8 mouse cellular contexts compared by ENCODE assay signal in genomic region chr4:121039331-121040115, GRCm38 (mm10). TPM values are rescaled to one million over a fixed set of nuclear protein-coding genes. Genes with fewer than 3 reads are reported as not detected.
DNase-seq lines count a peak whose midpoint lies in the region; ATAC-seq and TF ChIP-seq lines count a peak whose summit lies in the region.

Gene Col9a2, plus strand, starts transcription at chr4:121039385.

- peak within 1 kb of the TSS; percentile 75 for H3K9ac ChIP-seq in embryonic facial prominence, embryonic 13.5 days
- peak within 1 kb of the TSS; percentile 37; the same call in 1 of the 2 replicates for H3K9ac ChIP-seq in liver, postnatal 0 days (replicated peaks)

- peaks cover 31% of the 10 kb centered on the region for H3K27me3 ChIP-seq in embryonic facial prominence, embryonic 13.5 days
- H3K27me3 ChIP-seq in liver, postnatal 0 days (ENCODE audit: insufficient read depth, low read length) = peaks cover 27% of the 10 kb centered on the region

- ATAC-seq in embryonic facial prominence, embryonic 13.5 days (ENCODE audit: insufficient number of reproducible peaks, insufficient read depth, low FRiP score, low TSS enrichment, low read depth) = no peak
- ATAC-seq in liver, postnatal 0 days = no peak
- no peak for ATAC-seq in activated CD4-positive, CD25-positive, alpha-beta regulatory T cell, adult 4 months

- TF ChIP-seq EP300 in liver, postnatal 0 days (IDR thresholded peaks at IDR 0.05; ENCODE audit: low read depth) = no peak

- H3K4me1 ChIP-seq in embryonic facial prominence, embryonic 13.5 days = peaks cover 34% of the 10 kb centered on the region
- H3K4me1 ChIP-seq in liver, postnatal 0 days (ENCODE audit: insufficient read depth) = peaks cover 9% of the 10 kb centered on the region

- peak within 1 kb of the TSS; percentile 93 for H3K27ac ChIP-seq in embryonic facial prominence, embryonic 13.5 days
- no peak within 1 kb of the TSS for H3K27ac ChIP-seq in liver, postnatal 0 days (ENCODE audit: low read depth)

- intact Hi-C loops in left cerebral cortex, postnatal 14 days (cut with DNase I) = no loop called here
- intact Hi-C loops in heart, postnatal 10 days (cut with DNase I) = loop anchor here (2.0 kb wide), 1 partner anchor 53 kb away; no protein-coding TSS in a partner anchor

- WGBS in embryonic facial prominence, embryonic 13.5 days = 2% methylated on average over 46 of the region's 46 CpGs
- 5% methylated on average over 44 of the region's 46 CpGs for WGBS in liver, postnatal 0 days (ENCODE audit: insufficient replicate concordance)

- DNase-seq in left cerebral cortex, postnatal 14 days (ENCODE audit: low spot score in 2 of 2) = no peak
- no peak for DNase-seq in left cerebral cortex, adult 8-10 months (ENCODE audit: low spot score in 2 of 2)
- peak; percentile 26 to 46 for DNase-seq in heart, postnatal 10 days
- no peak for DNase-seq in liver, postnatal 0 days
- peak; percentile 16 for DNase-seq in testis, postnatal 14 days (ENCODE audit: low spot score)
- no peak for DNase-seq in kidney, postnatal 25 days

- H3K9me3 ChIP-seq in embryonic facial prominence, embryonic 13.5 days = no peaks in the 10 kb centered on the region
- H3K9me3 ChIP-seq in liver, postnatal 0 days (ENCODE audit: low read length) = no peaks in the 10 kb centered on the region

- peak within 1 kb of the TSS; percentile 52 for H3K4me3 ChIP-seq in embryonic facial prominence, embryonic 13.5 days
- peak within 1 kb of the TSS; percentile 37 for H3K4me3 ChIP-seq in liver, postnatal 0 days (ENCODE audit: low read depth, low read length)

- peak within 1 kb of the TSS; percentile 79 for H3K4me2 ChIP-seq in embryonic facial prominence, embryonic 13.5 days
- H3K4me2 ChIP-seq in liver, postnatal 0 days (ENCODE audit: low read depth, low read length) = peak within 1 kb of the TSS; percentile 64

- peaks cover 7% of the 10 kb centered on the region; the same call in 1 of the 2 replicates for H3K36me3 ChIP-seq in embryonic facial prominence, embryonic 13.5 days
- H3K36me3 ChIP-seq in liver, postnatal 0 days (replicated peaks; ENCODE audit: insufficient read depth, low read length) = no peaks in the 10 kb centered on the region

- TF ChIP-seq CTCF in liver, postnatal 0 days (IDR thresholded peaks at IDR 0.05; ENCODE audit: low read depth) = no peak

RNA-seq across cellular contexts. Expression of gene Col9a2, which starts in this region (rescaled TPM):
- total RNA-seq in left cerebral cortex, postnatal 14 days (2021) = 10 to 100 TPM; 10.2 to 12.7 TPM
- 1 to 10 TPM; 6.2 to 9.6 (median 6.4) TPM for total RNA-seq in left cerebral cortex, adult 8-10 months (2022)
- polyA plus RNA-seq in embryonic facial prominence, embryonic 13.5 days (2015; fragmentation: Nextera tagmentation; extraction: Ambion mirVana) = 56.1 and 57.5 TPM in 2 replicates
- total RNA-seq in heart, postnatal 10 days (2021) = 1 to 10 TPM; 1.1 to 1.2 TPM
- 0.34 and 0.44 TPM in 2 replicates for polyA plus RNA-seq in liver, postnatal 0 days (2015; fragmentation: Nextera tagmentation; extraction: Ambion mirVana)
- polyA plus RNA-seq in activated CD4-positive, CD25-positive, alpha-beta regulatory T cell, adult 4 months (2017; shearing (Covaris generic)) = not detected

Comparison
In these comparisons a context has a peak if more than half of its experiments do, and no peak if none do; other contexts are left out.
1. RNA of gene Col9a2 (polyA plus RNA-seq): 56.1 to 57.5 TPM in embryonic facial prominence, embryonic 13.5 days; 0.34 to 0.44 TPM in liver, postnatal 0 days and not detected in activated CD4-positive, CD25-positive, alpha-beta regulatory T cell, adult 4 months; every median in the first group is over 10 times any median in the second.
2. DNase-seq: peak in heart, postnatal 10 days (2 of 2) and testis, postnatal 14 days (single experiment); none in left cerebral cortex, postnatal 14 days (0 of 2), left cerebral cortex, adult 8-10 months (0 of 2), liver, postnatal 0 days (single experiment) and kidney, postnatal 25 days (0 of 2).